Mouse (Mus musculus): ENCODE measurements around the gene Igfbp6. TPM values are rescaled to one million over a fixed set of nuclear protein-coding genes. Genes with fewer than 3 reads are reported as not detected.

Gene Igfbp6
- total RNA-seq, 4 experiments from 2014 or later: 42.4 to 49.5 (median 45.5) TPM

DNA sequence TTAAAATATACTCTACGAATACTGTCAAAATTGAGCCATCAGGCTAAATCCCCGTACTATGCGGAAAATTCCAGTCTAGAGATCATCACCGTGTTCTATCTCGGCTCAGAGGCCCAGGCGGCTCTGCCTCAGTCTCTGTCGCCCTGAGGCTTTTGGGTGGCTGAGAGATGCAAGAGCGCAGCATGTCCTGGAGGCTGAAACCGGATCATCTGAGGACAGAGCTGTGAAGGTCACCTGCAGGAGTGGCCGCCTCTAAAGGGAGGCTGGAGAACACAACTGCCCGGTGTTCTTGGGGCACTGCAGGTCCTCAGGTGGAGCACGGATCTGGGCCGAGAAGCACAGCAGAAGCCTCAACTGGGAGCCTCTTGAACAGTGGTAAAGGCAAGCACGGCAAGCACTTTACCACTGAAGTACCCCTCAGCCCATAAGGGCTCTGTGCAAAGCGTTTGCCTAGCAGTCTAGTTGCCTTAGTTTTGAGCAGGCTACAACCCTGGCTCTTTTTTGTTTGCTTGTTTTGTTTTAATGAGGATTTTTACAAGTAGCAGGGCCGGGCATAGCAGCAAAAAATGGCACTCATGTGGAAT lies 31.7 kb downstream of the Igfbp6 start:
- DNase-seq (ENCODE audit: low spot score in 2 of 2): no peak

DNA sequence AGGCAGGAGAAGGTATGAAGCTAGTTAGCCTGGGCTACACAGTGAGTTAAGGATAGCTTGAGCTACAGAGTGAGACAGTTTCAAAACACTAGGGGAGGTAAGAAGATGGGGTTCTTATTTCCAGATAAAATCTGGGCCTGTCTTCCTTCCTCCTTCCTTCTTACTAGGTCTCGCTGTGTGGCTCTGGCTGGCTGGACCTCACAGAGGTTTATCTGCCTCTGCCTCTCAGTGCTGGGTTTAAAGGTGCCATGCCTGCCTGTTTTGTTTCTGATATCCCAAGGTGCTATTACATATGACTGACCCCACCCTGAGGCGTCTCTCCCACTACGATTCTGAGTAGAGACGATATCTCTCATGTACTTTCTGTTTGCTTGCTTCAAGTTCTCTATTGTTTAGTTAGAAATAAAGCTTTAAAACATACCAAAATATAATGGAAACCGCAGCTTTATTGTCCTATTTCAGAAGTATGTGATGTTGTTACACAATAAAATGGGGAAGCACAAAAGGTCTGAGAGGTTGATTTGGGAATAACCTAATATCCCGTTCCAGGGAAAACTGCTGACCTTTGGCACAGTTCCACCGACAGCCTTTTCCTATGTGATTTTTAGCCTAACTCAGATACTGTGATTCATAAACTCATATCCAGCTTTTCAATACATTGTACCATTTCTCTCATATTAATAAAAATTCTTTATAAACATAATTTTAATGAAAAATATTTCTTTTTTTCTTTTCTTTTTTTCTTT lies 32.6 kb downstream of the Igfbp6 start:
- DNase-seq (ENCODE audit: low spot score in 2 of 2): no peak

DNA sequence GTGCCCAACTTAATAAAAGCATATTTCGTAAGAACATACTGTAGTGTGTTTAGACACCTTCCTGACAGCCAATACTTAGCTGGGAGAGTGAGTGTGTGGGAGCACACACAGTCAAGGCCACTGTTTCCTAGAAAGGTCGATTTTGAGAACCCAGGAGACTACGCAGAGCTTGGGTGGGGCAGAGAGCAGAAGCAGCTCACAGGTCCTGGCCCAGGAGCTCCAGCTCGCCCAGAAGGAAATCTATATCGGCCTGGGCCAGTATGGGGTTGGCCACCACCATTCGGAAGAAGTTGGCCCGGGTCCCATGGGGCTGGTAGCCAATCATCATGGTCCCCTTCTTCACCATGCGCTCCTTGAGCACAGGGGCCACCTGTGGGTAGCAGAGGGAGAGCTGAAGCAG lies 33.3 kb downstream of the Igfbp6 start:
- no peak for DNase-seq (ENCODE audit: low spot score in 2 of 2)

DNA sequence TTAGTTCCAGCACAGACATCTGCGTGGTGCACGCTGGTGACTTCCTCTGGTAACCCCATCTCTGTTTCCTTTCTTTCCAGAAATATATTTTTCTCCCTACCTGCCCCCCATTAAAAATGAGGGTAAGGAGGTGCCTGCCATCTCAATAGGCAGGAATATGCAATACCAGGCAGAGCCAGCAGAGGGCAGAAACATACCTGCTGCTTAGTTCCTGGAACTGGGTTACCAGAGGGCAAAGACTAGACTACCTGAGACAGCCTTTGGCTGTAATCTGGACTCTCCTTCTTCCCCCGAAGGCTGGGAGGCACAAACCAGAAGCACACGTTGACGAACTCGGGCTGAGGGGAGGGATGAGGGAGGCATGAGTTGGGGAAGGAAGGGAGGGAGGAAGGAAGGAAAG lies 34.1 kb downstream of the Igfbp6 start:
- peak; percentile 33 to 66 for DNase-seq (ENCODE audit: low spot score in 2 of 2)

DNA sequence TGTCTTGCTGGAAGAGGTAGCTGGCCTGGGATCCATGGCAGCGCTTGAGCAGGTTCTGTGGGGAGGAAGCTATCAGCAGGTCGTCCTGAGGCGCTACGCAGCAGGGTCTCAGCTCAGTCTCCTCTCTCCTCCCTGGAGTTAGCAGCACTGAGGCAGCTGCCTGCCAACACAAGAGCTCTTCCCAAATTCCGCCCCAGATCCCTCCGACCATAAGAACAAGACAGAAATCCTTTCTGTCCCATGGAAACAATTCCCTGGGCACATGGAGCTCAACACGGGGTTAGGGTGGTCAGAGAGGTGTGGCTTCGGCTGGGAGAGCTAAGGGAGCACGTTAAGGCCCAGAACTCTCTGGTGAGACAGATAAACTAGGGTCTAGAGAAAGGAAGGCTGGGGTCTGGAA lies 34.9 kb downstream of the Igfbp6 start:
- DNase-seq (ENCODE audit: low spot score in 2 of 2): no peak

DNA sequence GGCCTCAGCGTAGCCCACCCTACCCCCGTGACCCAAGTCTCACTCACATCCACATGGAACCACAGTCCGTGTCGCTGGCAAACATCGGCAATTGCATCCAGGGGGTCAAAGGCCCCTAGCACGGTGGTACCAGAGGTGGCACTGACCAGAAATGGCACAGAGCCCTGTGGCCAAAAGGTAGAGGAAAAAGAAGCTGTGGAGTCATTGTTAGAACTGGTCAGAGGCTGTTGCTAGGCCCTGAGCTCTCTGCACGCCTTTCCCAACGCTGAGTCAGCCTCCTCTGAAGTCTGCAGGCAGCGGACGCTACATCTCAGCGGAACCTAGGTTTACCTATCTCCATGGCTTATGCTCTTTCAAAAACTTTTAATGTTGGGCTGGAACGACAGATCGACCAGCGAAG lies 35.8 kb downstream of the Igfbp6 start:
- no peak for DNase-seq (ENCODE audit: low spot score in 2 of 2)

DNA sequence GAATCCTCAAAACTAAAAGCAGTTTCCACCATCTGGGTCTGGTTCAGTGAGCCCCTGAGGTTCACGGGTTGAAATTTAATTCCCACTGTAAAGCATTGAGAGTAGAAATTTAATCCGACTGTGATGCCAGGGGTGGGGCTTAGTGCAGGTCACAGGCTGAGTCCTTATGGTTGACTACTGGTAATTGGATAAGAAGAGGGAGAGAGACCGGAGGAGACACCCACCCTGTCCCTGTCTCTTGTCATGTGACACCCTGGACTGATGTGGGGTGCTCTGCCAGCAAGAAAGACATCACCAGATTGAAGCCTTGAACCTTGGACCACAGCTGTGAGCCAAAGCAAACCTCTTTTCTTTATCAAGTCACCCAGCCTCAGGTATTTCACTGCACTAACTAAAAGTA lies 38.9 kb downstream of the Igfbp6 start:
- DNase-seq (ENCODE audit: low spot score in 2 of 2): no peak

DNA sequence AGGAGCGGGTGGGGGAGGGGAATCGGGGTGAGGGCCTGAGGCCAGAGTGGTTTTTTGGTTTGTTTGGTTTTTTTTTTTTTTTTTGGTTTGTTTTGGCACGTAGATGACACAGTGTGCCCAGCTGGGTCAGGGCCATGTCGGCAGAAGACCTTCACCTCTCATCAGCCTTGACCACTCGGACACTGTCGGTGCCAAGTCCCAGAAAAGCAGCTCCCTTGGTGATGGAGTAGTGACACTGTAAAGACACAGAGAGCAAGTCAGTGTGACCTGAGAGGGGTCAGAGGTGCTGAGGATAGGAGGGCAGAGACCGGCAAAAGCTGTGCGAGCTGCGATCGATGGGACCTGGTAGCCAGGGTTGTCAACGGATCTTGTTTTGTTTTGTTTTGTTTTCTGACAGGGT lies 42.1 kb downstream of the Igfbp6 start:
- DNase-seq (ENCODE audit: low spot score in 2 of 2): no peak

DNA sequence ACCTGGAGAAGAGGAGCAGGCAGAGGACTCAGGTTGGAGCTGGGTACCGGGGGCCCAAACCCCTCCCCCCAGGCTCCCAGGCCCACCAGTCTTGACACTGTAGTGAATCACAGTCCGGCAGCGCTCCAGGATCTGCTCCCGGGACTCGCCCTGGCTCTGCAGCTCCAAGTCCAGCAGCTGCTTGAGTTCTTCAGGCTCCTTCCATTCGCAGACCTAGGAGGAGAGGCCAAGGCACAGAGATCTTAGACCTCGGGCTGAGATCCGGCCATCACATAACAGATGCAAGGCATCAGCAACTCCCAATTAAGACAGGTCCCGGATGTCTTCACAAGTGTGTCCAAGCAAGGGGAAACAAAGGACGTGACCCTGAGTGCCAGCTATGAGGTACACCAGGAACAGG lies 43.9 kb downstream of the Igfbp6 start:
- DNase-seq (ENCODE audit: low spot score in 2 of 2): no peak

DNA sequence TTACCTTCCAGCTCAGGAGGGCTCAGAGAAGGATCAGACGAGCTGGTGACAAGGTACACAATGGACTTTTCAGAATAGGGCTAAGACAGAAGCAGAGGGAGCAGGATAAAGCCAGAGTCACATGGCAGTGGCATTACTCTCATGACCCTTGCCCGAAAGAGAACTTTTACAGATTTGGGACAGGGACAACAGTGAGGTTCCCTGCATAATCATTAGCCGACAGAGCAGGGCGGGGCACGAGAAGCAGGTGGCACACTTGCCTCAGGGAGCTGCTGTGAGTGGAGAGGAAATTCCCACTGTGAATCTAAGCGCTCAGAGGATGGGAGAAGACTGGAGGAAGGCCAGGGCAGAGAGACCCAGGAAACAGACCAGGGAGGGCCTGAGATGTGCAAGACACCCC lies 44.7 kb downstream of the Igfbp6 start:
- DNase-seq (ENCODE audit: low spot score in 2 of 2): no peak

DNA sequence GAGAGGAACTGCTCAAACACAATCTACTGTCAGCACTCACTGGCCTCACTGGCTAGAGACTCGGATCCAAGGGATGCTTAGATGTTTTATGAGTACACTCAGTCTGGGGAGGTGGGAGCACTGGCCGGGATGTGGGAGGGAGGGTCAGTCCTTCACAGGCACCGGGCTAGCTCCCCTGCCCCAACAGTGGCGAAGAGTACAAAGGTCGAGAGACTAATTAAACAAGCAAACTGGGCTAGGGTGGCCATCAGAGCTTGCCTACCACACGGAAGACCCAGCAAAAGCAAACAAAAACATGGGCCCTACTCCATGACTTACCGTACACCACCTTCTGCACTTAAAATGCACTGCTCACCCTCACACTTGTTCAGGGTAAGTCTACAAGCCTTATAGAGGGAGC lies 47.5 kb downstream of the Igfbp6 start:
- DNase-seq (ENCODE audit: low spot score in 2 of 2): no peak

DNA sequence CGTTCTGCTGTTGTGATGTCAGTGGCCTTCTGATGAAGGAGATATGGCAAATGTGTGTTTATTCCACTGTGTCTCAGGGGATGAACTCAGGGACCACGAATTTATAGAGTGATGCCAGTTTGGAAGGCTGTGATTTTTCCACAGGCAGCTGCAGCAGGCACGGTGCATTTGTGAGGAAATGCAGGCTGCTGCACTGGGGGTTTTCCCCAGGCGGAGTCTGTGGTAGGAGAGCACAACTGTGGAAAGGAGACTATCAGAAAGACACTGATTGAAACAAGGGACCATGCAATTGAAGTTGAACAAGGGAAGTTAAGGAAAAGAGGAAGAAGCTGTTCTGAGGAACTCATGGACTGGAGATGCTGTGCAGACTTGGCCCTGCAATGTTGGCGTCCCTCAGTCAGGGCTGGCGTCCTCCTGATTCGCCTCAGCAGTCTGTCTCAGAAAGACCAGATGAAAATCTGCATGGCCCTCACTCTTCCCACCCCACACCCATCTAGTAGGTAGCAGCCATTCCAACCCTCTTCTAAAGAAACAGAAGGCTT lies 48.2 kb downstream of the Igfbp6 start:
- DNase-seq (ENCODE audit: low spot score in 2 of 2): no peak

DNA sequence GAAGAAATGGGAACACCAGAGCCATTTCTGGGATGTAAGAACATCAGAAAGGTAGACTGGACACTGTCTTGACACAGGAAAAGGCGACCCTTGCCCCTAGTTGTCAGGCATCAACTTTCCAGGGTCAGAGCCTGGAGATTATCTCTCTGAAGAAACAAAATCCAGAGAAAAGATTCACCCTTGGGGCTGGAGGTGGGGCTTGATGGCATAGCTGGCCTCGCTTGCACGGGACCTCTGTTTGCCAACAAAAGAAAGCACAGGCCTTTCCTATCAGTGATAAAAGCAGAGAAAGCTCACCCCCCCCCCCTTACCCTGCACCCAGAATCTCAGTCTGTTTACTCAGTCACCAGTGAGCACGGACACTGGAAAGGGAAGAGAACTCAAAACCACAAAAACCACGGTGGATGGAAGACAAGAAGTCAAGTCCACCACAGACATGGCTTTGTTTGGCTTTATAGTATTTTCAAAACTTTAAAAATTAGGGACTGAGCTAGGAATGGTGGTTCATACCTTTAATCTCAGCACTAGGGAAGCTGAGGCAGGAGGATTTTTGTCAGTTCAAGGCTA lies 48.7 kb downstream of the Igfbp6 start:
- DNase-seq (ENCODE audit: low spot score in 2 of 2): no peak

DNA sequence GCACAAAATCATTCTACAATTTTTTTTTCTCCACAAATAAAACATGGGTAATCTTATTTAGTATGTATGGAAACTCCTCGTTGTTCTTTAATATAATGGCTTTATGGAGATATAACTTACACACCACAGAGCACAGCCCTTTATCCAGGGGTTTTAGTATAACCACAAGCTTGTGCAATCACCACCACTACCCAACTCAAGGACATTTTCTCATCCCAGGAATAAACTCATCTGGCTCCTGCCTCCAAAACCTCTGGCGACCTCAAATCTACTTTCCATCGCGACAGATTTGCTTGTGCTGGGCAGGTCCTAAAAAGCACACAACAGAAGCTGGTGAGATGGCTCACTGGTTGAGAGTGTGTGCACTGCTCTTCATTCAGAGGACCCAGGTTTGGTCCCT lies 49.5 kb downstream of the Igfbp6 start:
- no peak for DNase-seq (ENCODE audit: low spot score in 2 of 2)

DNA sequence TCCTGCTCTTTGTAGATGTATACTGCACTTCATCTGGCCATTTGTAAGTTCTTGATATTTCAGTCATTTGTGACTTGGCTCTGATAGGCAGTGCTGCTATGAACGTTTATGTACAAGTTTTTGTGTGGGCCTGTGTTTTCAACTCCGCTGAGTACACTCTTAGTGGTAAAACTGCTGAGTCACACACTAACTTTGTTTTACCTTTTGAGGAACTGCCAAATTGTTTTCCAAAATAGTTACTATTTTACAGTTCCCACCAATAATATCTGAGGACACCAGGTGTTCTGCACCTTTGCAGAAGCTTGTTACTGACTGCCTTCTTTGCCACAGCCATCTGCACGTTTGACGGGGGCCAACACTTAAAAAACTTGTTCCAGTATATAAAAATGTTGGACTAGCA lies 50.3 kb downstream of the Igfbp6 start:
- no peak for DNase-seq (ENCODE audit: low spot score in 2 of 2)

DNA sequence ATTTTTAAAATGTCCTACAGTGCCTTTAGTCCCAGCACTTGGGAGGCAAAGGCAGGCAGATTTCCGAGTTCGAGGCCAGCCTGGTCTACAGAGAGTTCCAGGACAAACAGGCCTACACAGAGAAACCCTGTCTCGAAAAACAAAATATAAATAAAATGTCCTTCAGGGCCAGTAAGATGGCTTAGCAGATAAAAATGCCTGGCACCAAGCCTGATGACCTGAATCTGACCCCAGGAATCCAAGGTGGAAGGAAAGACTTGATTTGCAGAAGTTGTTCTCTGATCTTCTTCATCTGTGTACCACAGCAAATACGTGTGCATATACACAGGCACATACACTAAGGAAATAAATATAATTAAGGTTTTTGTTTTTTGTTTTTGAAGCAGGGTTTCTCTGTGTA lies 51.2 kb downstream of the Igfbp6 start:
- no peak for DNase-seq (ENCODE audit: low spot score in 2 of 2)

DNA sequence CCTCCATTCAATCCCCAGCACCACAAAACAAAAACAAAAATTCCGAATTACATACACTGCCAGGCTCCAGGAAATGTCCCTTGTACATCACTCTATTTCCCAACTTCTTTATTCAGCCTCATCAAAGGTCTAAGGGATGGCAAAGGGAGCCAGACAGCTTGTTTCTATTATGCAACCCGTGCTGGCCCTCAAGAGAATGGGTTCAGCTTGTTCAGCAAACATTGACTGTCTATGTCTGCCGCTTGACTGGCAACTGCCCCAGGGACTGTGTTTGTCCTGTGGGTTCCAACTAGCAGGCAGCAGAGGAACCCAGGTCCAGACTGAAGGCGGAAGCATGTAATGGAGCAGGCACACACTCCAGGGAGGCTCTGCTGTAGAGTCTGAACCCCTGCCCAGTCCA lies 54.7 kb downstream of the Igfbp6 start:
- no peak for DNase-seq (ENCODE audit: low spot score in 2 of 2)

Other genes with a start within 250 kb of the Igfbp6 start
- gene Krt4, start 219.6 kb upstream of the Igfbp6 start, total RNA-seq (2022): not detected
- not detected for gene Krt79, start 204.0 kb upstream of the Igfbp6 start, total RNA-seq (2022)
- gene Krt78, start 190.1 kb upstream of the Igfbp6 start, total RNA-seq (2022): not detected
- gene Krt8, start 139.9 kb upstream of the Igfbp6 start, total RNA-seq (2022): under 1 TPM; 0.17 to 0.95 (median 0.23) TPM
- gene Krt18, start 116.2 kb upstream of the Igfbp6 start, total RNA-seq (2022): 1 to 10 TPM in 2 of 4 experiments, under 1 TPM in 2; 0.26 to 2.5 (median 1.3) TPM
- 100 to 1,000 TPM; 191 to 203 (median 200) TPM for gene Eif4b, start 70.6 kb upstream of the Igfbp6 start, total RNA-seq (2022)
- 10 to 100 TPM; 23.3 to 29.5 (median 24.3) TPM for gene Tns2, start 43.9 kb upstream of the Igfbp6 start, total RNA-seq (2022)
- gene Spryd3, start 8.1 kb upstream of the Igfbp6 start, total RNA-seq (2022): 100 to 1,000 TPM; 147 to 167 (median 161) TPM
- under 1 TPM in 2 of 4 experiments, not detected in 2; 0.26 to 0.27 TPM for gene Soat2, start 6.2 kb downstream of the Igfbp6 start, total RNA-seq (2022)
- 10 to 100 TPM; 72.4 to 79.4 (median 73.1) TPM for gene Zfp740, start 58.9 kb downstream of the Igfbp6 start, total RNA-seq (2022)
- 10 to 100 TPM; 24.6 to 38.7 (median 31.1) TPM for gene Csad, start 60.4 kb downstream of the Igfbp6 start, total RNA-seq (2022)
- 1 to 10 TPM in 2 of 4 experiments, under 1 TPM in 2; 0.23 to 2.9 (median 1.7) TPM for gene Itgb7, start 87.6 kb downstream of the Igfbp6 start, total RNA-seq (2022)
- 10 to 100 TPM; 13.5 to 16.8 (median 16.3) TPM for gene Rarg, start 113.2 kb downstream of the Igfbp6 start, total RNA-seq (2022)
- gene Gm9918, start 126.2 kb downstream of the Igfbp6 start, total RNA-seq (2022): not detected
- 10 to 100 TPM; 38.3 to 48.5 (median 42.1) TPM for gene Mfsd5, start 135.1 kb downstream of the Igfbp6 start, total RNA-seq (2022)
- 1 to 10 TPM in 3 of 4 experiments, under 1 TPM in 1; 0.91 to 1.5 (median 1.2) TPM for gene Espl1, start 151.9 kb downstream of the Igfbp6 start, total RNA-seq (2022)
- 100 to 1,000 TPM; 457 to 497 (median 483) TPM for gene Pfdn5, start 181.8 kb downstream of the Igfbp6 start, total RNA-seq (2022)
- gene Myg1, start 187.3 kb downstream of the Igfbp6 start, total RNA-seq (2022): 10 to 100 TPM; 59.3 to 63.4 (median 61.9) TPM
- 10 to 100 TPM; 20.1 to 25.3 (median 22.2) TPM for gene Aaas, start 206.4 kb downstream of the Igfbp6 start, total RNA-seq (2022)
- gene Sp7, start 222.8 kb downstream of the Igfbp6 start, total RNA-seq (2022): 1 to 10 TPM in 2 of 4 experiments, under 1 TPM in 2; 0.82 to 1.6 (median 1.0) TPM

Data from left cerebral cortex, adult 8-10 months (tissue).